Mouse (Mus musculus): ENCODE measurements around the gene Plekhb1.

Gene Plekhb1

GRCm38 (mm10) chr7:100662231-100662630 is at the start of gene Plekhb1:
TSS of gene Plekhb1 (minus strand) at chr7:100662414.
- DNase-seq (ENCODE audit: low spot score in 2 of 2), result no peak

DNA sequence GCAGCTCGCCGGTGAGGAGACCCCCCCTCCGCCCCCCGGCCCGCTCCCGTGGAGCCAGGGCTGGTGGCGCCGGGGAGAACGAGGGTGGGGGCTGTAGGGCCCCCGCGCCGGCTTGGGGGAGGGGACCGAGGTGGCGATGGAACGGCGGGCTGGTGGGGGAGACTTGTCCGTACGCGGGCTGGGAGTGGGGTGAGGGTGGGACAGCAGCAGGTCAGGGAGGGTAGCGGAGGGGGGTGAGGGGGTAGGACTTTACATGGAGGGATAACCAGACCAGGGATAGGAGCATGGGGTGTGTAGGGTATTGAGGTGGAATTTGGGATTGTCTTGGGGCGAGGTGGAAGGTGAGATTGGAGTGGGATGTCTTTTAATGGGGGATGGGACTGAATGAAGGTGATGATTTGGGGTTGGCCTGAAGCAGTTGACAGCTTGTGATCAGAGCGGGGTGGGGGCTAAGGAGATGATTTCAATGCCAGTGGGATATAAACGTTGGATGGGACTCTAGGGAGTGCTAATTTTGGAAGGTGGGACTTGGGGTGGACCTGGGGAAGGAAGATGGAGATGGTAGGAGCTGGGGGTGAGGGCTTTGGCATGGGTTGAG is 44.8 kb upstream of the Plekhb1 start:
- no peak for DNase-seq (ENCODE audit: low spot score in 2 of 2)

- DNase-seq (ENCODE audit: low spot score in 2 of 2), result peak; percentile 87 to 93
Observed at GRCm38 (mm10) chr7:100706143-100706841, 44.1 kb upstream of the Plekhb1 start, which contains the start of gene Fam168a. TSS of gene Fam168a (plus strand) at chr7:100706635.

- DNase-seq (ENCODE audit: low spot score in 2 of 2), result peak; percentile 23 to 34
Observed at GRCm38 (mm10) chr7:100699771-100700770, 37.9 kb upstream of the Plekhb1 start.

DNA sequence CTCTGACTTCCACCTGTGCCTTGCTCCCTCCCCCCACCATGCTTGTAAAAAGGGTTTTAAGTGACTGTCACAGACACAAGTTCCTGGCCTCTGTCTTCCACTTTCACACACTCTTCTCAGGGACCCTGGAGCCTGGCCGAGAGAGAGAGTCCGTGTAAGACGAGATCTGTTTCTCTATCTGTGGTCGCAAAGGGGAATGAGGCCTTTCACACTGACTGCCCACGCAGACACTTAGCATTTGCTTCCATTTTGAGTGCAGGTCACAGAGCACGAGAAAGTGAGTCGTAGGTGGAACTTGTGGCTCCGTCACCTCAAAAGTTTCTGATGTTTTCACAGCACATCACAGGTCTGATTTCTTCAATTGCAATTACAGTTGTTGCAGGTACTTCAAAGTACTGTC is 31.0 kb upstream of the Plekhb1 start:
- no peak for DNase-seq (ENCODE audit: low spot score in 2 of 2)

GRCm38 (mm10) chr7:100688471-100688870 is 26.3 kb upstream of the Plekhb1 start:
- DNase-seq (ENCODE audit: low spot score in 2 of 2), result no peak

- DNase-seq (ENCODE audit: low spot score in 2 of 2), result peak; percentile 35 to 76
Observed at GRCm38 (mm10) chr7:100685061-100686030, 23.1 kb upstream of the Plekhb1 start.

GRCm38 (mm10) chr7:100684538-100684937 is 22.3 kb upstream of the Plekhb1 start:
- peak; percentile 20 to 72 for DNase-seq (ENCODE audit: low spot score in 2 of 2)

DNA sequence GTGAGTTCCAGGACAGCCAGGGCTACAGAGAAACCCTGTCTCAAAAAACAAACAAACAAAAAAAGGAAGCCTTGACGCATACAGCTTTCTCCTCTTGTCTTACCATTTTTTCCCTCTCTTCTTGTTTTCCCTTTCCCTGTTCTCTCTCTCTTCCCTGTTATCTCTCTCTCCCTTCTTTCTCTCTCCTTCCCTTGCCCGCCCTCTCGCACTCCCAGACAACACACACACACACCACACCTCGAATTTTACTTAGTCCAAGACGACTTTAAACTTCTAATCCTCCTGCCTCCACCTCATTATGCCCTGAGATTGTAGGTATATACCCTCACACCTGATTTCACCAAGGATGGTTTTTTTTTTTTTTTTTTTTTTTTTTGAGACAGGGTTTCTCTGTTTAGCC is 21.9 kb upstream of the Plekhb1 start:
- no peak for DNase-seq (ENCODE audit: low spot score in 2 of 2)

DNA sequence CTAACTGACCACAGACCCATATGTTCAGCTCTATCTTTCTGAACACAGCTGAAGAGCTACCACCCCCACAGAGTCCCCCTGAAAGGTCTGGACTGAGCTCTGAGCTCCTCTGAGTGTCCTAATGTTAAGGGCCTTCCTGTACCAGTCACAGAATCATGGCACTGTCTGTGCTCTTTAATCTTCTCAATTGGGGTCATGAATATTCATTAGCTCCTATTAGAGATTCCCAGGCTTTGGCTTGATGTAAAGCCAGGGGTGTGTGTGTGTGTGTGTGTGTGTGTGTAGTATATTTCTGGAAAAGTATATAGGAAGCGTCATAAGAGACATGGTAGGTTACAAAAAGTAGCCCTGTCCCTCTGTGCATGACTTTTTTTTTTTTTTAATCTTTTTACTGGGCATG is 21.0 kb upstream of the Plekhb1 start:
- DNase-seq (ENCODE audit: low spot score in 2 of 2), result no peak

DNA sequence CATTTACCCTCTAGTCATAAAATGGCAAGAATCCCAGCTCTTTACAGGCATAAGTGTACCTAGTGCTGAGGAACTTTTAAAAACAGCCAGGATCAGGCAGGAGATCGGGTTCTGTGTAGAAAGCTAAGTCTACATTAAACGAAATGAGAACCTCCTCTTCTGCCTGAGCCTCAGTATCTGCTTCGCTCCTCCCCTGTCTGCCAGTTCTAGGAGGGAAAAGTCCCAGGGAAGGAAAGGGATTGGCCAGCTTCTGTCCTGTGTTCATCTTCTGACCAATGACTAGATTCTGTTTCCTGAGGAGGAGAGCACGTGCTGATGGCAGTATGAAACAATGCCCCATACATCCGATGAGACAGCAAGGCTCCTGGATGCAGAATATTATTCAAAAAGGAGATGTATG is 18.9 kb upstream of the Plekhb1 start:
- DNase-seq (ENCODE audit: low spot score in 2 of 2), result no peak

- DNase-seq (ENCODE audit: low spot score in 2 of 2), result no peak
Observed at GRCm38 (mm10) chr7:100678948-100679880, 17.0 kb upstream of the Plekhb1 start.

DNA sequence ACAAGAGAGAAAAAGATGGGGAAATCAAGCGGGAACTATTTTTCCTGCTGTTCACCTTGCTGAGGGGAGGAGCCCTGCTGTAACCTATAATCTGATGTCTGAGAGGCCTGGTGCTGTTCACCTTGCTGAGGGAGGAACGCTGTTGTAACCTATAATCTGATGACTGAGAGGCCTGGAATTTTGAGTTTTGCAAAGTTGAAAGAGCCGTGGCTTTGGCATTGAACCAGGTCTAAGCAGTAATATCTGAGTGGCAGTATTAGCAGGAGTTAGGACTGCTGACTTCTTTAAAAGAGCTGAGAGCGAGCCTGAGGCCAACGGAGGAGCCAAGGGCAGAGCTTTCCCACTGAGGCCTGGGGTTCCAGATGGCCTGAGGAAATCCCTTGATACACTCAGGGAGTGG is 15.8 kb upstream of the Plekhb1 start:
- no peak for DNase-seq (ENCODE audit: low spot score in 2 of 2)

DNA sequence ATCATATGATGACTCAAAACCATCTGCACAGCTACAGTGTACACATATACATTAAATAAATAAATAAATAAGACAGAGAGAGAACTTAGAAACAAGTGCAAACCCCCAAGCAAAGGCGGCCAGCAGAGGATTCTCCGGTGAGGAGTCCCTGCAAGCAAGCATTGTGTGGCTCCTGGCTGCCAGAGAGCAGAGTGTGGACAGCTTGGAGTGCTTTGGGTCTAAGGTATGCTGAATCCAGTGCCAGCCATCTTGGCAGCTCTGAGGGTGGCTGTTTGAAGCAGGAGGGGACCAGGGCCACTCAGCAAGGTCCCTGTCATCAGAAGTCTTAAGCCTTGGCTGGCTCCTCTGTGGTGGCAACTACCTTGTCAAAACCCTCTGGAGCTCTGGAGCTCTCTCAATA is 12.7 kb upstream of the Plekhb1 start:
- DNase-seq (ENCODE audit: low spot score in 2 of 2), result no peak

GRCm38 (mm10) chr7:100673452-100673851 is 11.2 kb upstream of the Plekhb1 start:
- no peak for DNase-seq (ENCODE audit: low spot score in 2 of 2)

- no peak for DNase-seq (ENCODE audit: low spot score in 2 of 2)
Observed at GRCm38 (mm10) chr7:100670646-100671045, 8.4 kb upstream of the Plekhb1 start.

GRCm38 (mm10) chr7:100663729-100664304 is 1.6 kb upstream of the Plekhb1 start:
- no peak for DNase-seq (ENCODE audit: low spot score in 2 of 2)

GRCm38 (mm10) chr7:100663190-100663589 is 976 bp upstream of the Plekhb1 start:
- peak; percentile 64 to 73 for DNase-seq (ENCODE audit: low spot score in 2 of 2)

DNA sequence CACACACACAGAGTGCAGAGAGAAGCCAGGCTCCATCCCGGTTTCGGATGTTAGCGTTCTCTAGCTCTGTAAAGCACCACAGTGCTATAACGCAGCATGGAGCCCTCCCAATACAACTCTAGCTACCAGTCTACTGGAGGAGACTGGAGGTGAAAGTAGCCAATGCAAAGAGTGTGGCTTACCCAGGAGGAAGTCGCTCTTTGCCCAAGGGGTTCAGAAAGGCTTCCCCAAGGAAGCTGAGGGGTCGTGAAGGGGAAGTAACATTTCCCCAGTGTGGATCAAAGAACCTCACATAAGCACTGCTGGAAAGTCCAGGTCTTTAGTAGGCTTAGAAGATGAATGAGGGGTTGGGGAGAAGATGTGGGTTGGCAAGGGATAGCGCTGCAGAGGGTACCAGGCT is 950 bp downstream of the Plekhb1 start:
- DNase-seq (ENCODE audit: low spot score in 2 of 2), result no peak
